Mouse (Mus musculus) liver, embryonic 11.5 days (tissue): ENCODE data around the gene Col6a6. TPM values are rescaled to one million over a fixed set of nuclear protein-coding genes. Genes with fewer than 3 reads are reported as not detected.

Source experiments
- ATAC-seq: fragments of 200-750 bp; cut with Nextera tagmentation; replicated peaks from 2 replicates; pipeline ENCODE4 v1.8.0; 2017; ENCODE audit warnings: moderate number of reproducible peaks, mild to moderate bottlenecking, moderate TSS enrichment, moderate library complexity; ENCODE audit not compliant: low FRiP score
- DNase-seq: peaks from one replicate; pipeline ENCODE4 v3.0.0-alpha.2; 2017; ENCODE audit warnings: low spot score
- H3K27ac ChIP-seq: fragments of 300-500 bp; sonication (generic); 2 replicates; pipeline ENCODE4 v1.5.1; 2014; ENCODE audit warnings: mild to moderate bottlenecking, low read depth, low read length, control low read depth
- H3K27me3 ChIP-seq: fragments of 300-500 bp; sonication (generic); replicated peaks from 2 replicates; pipeline ENCODE4 v1.6.1; 2014; ENCODE audit warnings: low read length, mixed read lengths; ENCODE audit not compliant: control insufficient read depth, insufficient read depth
- H3K36me3 ChIP-seq: fragments of 300-500 bp; sonication (generic); 2 replicates; pipeline ENCODE4 v1.6.1; 2014; ENCODE audit warnings: mild to moderate bottlenecking, low read length, moderate library complexity, mixed read lengths; ENCODE audit not compliant: control insufficient read depth, insufficient read depth
- H3K4me1 ChIP-seq: fragments of 300-500 bp; sonication (generic); replicated peaks from 2 replicates; pipeline ENCODE4 v1.6.1; 2014; ENCODE audit warnings: low read length, mixed read lengths; ENCODE audit not compliant: control insufficient read depth, insufficient read depth
- H3K4me2 ChIP-seq: fragments of 300-500 bp; sonication (generic); 2 replicates; pipeline ENCODE4 v1.6.1; 2014; ENCODE audit warnings: mild to moderate bottlenecking, control low read depth, moderate library complexity
- H3K4me3 ChIP-seq: fragments of 300-500 bp; sonication (generic); 2 replicates; pipeline ENCODE4 v1.5.1; 2014; ENCODE audit warnings: low read depth, low read length, control low read depth
- H3K9ac ChIP-seq: fragments of 300-500 bp; sonication (generic); 2 replicates; pipeline ENCODE4 v1.6.1; 2014; ENCODE audit warnings: low read depth, low read length, control low read depth
- H3K9me3 ChIP-seq: fragments of 300-500 bp; sonication (generic); 2 replicates; pipeline ENCODE4 v1.6.1; 2016; ENCODE audit warnings: low read length, inconsistent platforms, mixed read lengths; ENCODE audit not compliant: control insufficient read depth
- WGBS: fragments of 180-500 bp; shearing (Covaris S2); extraction: QIAGEN DNeasy Blood & Tissue Kit; methylation state at CpG from one replicate; pipeline ENCODE4 v1.1.7; 2014; 5-methylcytosine and 5-hydroxymethylcytosine counted together
- polyA plus RNA-seq: library from polyadenylated mRNA; unstranded; fragments of >200 nt; fragmentation: Nextera tagmentation; extraction: Ambion mirVana; gene quantifications from 2 replicates; pipeline ENCODE4 v1.2.1, GENCODE M21; 2014

Gene Col6a6
- polyA plus RNA-seq, 1 experiment from 2014 or later: 0.21 TPM

GRCm38 (mm10) chr9:105740413-105740812 lies 87.5 kb downstream of the Col6a6 start:
- Histone ChIP-seq H3K27ac (no peak overlapping the region), H3K27me3 (no peaks in the 10 kb centered on the region), H3K9ac (no peak overlapping the region), H3K4me1 (no peaks in the 10 kb centered on the region), H3K36me3 (no peaks in the 10 kb centered on the region), H3K9me3 (no peaks in the 10 kb centered on the region; the same call in 1 of the 2 replicates), H3K4me2 (no peak overlapping the region), H3K4me3 (no peak overlapping the region)
- no peak for ATAC-seq
- WGBS: 80% methylated on average over 2 of the region's 2 CpGs
- no peak for DNase-seq

- H3K4me3 ChIP-seq: no peak overlapping the region
- H3K27ac ChIP-seq: no peak overlapping the region
Measured at GRCm38 (mm10) chr9:105739446-105739845, 88.5 kb downstream of the Col6a6 start.

GRCm38 (mm10) chr9:105737448-105737847 lies 90.5 kb downstream of the Col6a6 start:
- ATAC-seq: no peak
- no peak for DNase-seq
- Histone ChIP-seq H3K36me3 (no peaks in the 10 kb centered on the region), H3K27ac (no peak overlapping the region), H3K9ac (no peak overlapping the region), H3K4me3 (no peak overlapping the region), H3K9me3 (no peaks in the 10 kb centered on the region), H3K27me3 (no peaks in the 10 kb centered on the region), H3K4me1 (no peaks in the 10 kb centered on the region), H3K4me2 (no peak overlapping the region)
- WGBS: 49% methylated on average over 8 of the region's 8 CpGs

More at GRCm38 (mm10) chr9:105739446-105739845, 88.5 kb downstream of the Col6a6 start:
- H3K36me3 ChIP-seq: no peaks in the 10 kb centered on the region
- ATAC-seq (no peak), DNase-seq (no peak)
- no peaks in the 10 kb centered on the region for H3K4me1 ChIP-seq
- no peak overlapping the region for H3K4me2 ChIP-seq
- WGBS: 89% methylated on average over 9 of the region's 9 CpGs
- H3K9ac ChIP-seq: no peak overlapping the region
- no peaks in the 10 kb centered on the region for H3K27me3 ChIP-seq
- no peaks in the 10 kb centered on the region for H3K9me3 ChIP-seq

- no peak for DNase-seq
Measured at GRCm38 (mm10) chr9:105735195-105735594, 92.8 kb downstream of the Col6a6 start.

GRCm38 (mm10) chr9:105734651-105735050 lies 93.3 kb downstream of the Col6a6 start:
- Histone ChIP-seq H3K27ac (no peak overlapping the region), H3K36me3 (no peaks in the 10 kb centered on the region), H3K4me2 (no peak overlapping the region), H3K9me3 (no peaks in the 10 kb centered on the region), H3K9ac (no peak overlapping the region), H3K4me3 (no peak overlapping the region), H3K27me3 (no peaks in the 10 kb centered on the region), H3K4me1 (no peaks in the 10 kb centered on the region)
- WGBS: 69% methylated on average over 2 of the region's 2 CpGs
- DNase-seq (no peak), ATAC-seq (no peak)

More at GRCm38 (mm10) chr9:105735195-105735594, 92.8 kb downstream of the Col6a6 start:
- 77% methylated on average over 5 of the region's 5 CpGs for WGBS
- H3K9ac ChIP-seq: no peak overlapping the region
- ATAC-seq: no peak
- no peak overlapping the region for H3K4me2 ChIP-seq
- H3K36me3 ChIP-seq: no peaks in the 10 kb centered on the region
- no peak overlapping the region for H3K4me3 ChIP-seq
- no peaks in the 10 kb centered on the region for H3K9me3 ChIP-seq
- H3K27me3 ChIP-seq: no peaks in the 10 kb centered on the region
- no peak overlapping the region for H3K27ac ChIP-seq
- H3K4me1 ChIP-seq: no peaks in the 10 kb centered on the region

- Histone ChIP-seq H3K4me3 (no peak overlapping the region), H3K27me3 (no peaks in the 10 kb centered on the region), H3K27ac (no peak overlapping the region), H3K9me3 (no peaks in the 10 kb centered on the region), H3K4me1 (no peaks in the 10 kb centered on the region), H3K4me2 (no peak overlapping the region), H3K9ac (no peak overlapping the region), H3K36me3 (no peaks in the 10 kb centered on the region)
- 73% methylated on average over 7 of the region's 7 CpGs for WGBS
- DNase-seq (no peak), ATAC-seq (no peak)
Measured at GRCm38 (mm10) chr9:105731976-105732375, 96.0 kb downstream of the Col6a6 start.

- Histone ChIP-seq H3K4me3 (no peak overlapping the region), H3K4me2 (no peak overlapping the region), H3K27me3 (no peaks in the 10 kb centered on the region), H3K36me3 (no peaks in the 10 kb centered on the region), H3K9ac (no peak overlapping the region), H3K9me3 (no peaks in the 10 kb centered on the region), H3K4me1 (no peaks in the 10 kb centered on the region), H3K27ac (no peak overlapping the region)
- no peak for DNase-seq
- no peak for ATAC-seq
- 82% methylated on average over 4 of the region's 4 CpGs for WGBS
Measured at GRCm38 (mm10) chr9:105720430-105720829, 107.5 kb downstream of the Col6a6 start.

GRCm38 (mm10) chr9:105719851-105720395 lies 108.0 kb downstream of the Col6a6 start:
- Histone ChIP-seq H3K4me1 (no peaks in the 10 kb centered on the region), H3K27ac (no peak overlapping the region), H3K4me3 (no peak overlapping the region), H3K9ac (no peak overlapping the region), H3K27me3 (no peaks in the 10 kb centered on the region), H3K36me3 (no peaks in the 10 kb centered on the region), H3K4me2 (no peak overlapping the region), H3K9me3 (no peaks in the 10 kb centered on the region)
- no peak for ATAC-seq
- 47% methylated on average over 5 of the region's 5 CpGs for WGBS
- DNase-seq: no peak

- H3K36me3 ChIP-seq: no peaks in the 10 kb centered on the region
- no peaks in the 10 kb centered on the region for H3K9me3 ChIP-seq
- no peak overlapping the region for H3K4me3 ChIP-seq
- ATAC-seq (no peak), DNase-seq (no peak)
- H3K27me3 ChIP-seq: no peaks in the 10 kb centered on the region
- 74% methylated on average over 7 of the region's 7 CpGs for WGBS
- no peak overlapping the region for H3K4me2 ChIP-seq
- no peaks in the 10 kb centered on the region for H3K4me1 ChIP-seq
- no peak overlapping the region for H3K9ac ChIP-seq
- H3K27ac ChIP-seq: no peak overlapping the region
Measured at GRCm38 (mm10) chr9:105719367-105719766, 108.6 kb downstream of the Col6a6 start.
